Mouse (Mus musculus): Measurements from ENCODE around the gene Nt5c2. TPM values are rescaled to one million over a fixed set of nuclear protein-coding genes. Genes with fewer than 3 reads are reported as not detected.
A peak's percentile ranks its signal among the peaks of the same experiment; 100 is the strongest.

The Nt5c2 gene
- polyA plus RNA-seq, 1 experiment from 2014 or later = 61.0 TPM

DNA sequence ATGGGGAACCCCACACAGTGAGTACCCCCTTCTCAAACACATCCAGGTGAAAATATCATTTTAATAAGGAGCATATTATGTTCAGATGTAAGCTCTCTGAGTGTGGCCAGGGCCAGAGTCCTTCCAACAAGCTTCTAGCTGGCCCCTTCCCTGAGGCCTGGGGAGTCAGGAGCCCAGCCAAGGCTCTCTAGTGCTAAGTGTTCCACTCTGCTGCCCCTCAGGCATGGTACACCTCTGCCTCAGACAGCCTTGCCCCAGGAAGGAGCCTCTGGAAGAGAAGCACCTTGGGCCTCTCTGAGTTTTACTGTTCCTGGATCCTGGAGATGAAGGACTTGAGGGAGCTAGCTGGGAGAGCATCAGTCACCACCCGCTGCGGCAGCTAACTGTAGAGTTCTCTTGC is 135.1 kb downstream of the Nt5c2 start:
- Histone ChIP-seq H3K9ac (no peak overlapping the region), H3K27me3 (no peaks in the 10 kb centered on the region), H3K36me3 (peaks cover 27% of the 10 kb centered on the region), H3K4me2 (no peak overlapping the region), H3K27ac (no peak overlapping the region), H3K9me3 (replicated peaks) (no peaks in the 10 kb centered on the region), H3K4me3 (replicated peaks) (no peak overlapping the region), H3K4me1 (replicated peaks) (peaks cover 3% of the 10 kb centered on the region; the same call in 1 of the 2 replicates)
- WGBS (ENCODE audit: insufficient replicate concordance) = 88% methylated on average over 2 of the region's 2 CpGs
- no peak for DNase-seq
- ATAC-seq (ENCODE audit: low read depth) = no peak

- no peak overlapping the region for H3K27ac ChIP-seq
- H3K4me1 ChIP-seq (replicated peaks) = peaks cover 3% of the 10 kb centered on the region; the same call in 1 of the 2 replicates
- peaks cover 14% of the 10 kb centered on the region for H3K36me3 ChIP-seq
- no peak for DNase-seq
- no peak overlapping the region for H3K4me2 ChIP-seq
- 57% methylated on average over 13 of the region's 13 CpGs for WGBS (ENCODE audit: insufficient replicate concordance)
- no peaks in the 10 kb centered on the region for H3K27me3 ChIP-seq
- H3K4me3 ChIP-seq (replicated peaks) = no peak overlapping the region
- no peak overlapping the region for H3K9ac ChIP-seq
- no peaks in the 10 kb centered on the region for H3K9me3 ChIP-seq (replicated peaks)
- ATAC-seq (ENCODE audit: low read depth) = no peak
Measured at GRCm38 (mm10) chr19:46878346-46878745, 136.6 kb downstream of the Nt5c2 start.

GRCm38 (mm10) chr19:46877886-46878285 is 137.1 kb downstream of the Nt5c2 start:
- ATAC-seq (ENCODE audit: low read depth) (no peak), DNase-seq (no peak)
- Histone ChIP-seq H3K27me3 (no peaks in the 10 kb centered on the region), H3K4me2 (no peak overlapping the region), H3K36me3 (peaks cover 11% of the 10 kb centered on the region), H3K27ac (no peak overlapping the region), H3K4me3 (replicated peaks) (no peak overlapping the region), H3K9me3 (replicated peaks) (no peaks in the 10 kb centered on the region), H3K9ac (no peak overlapping the region), H3K4me1 (replicated peaks) (peaks cover 3% of the 10 kb centered on the region; the same call in 1 of the 2 replicates)
- 81% methylated on average over 13 of the region's 13 CpGs for WGBS (ENCODE audit: insufficient replicate concordance)

DNA sequence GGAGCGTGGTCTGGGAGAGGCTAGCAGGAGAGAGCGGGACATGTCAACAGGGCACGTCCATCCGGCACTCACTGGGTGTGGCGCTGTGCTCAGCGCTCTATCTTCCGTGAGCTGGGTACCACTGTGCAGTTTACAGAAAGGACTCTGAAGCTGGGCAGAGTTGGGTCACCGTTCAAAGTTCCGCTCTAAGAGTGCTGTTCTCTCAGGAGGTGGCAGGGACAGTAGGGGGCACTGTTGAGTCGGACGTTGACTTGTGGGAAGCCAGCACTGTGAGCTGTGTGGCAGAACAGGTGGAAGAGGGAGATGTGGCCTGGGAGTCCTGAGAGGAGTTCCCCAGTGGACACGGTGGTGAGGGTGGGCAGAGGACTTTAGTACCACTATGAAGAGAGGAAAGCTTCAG is 139.2 kb downstream of the Nt5c2 start:
- ATAC-seq (ENCODE audit: low read depth) (peak; percentile 74), DNase-seq (peak; percentile 73)
- H3K9ac ChIP-seq = no peak overlapping the region
- H3K27me3 ChIP-seq = no peaks in the 10 kb centered on the region
- no peaks in the 10 kb centered on the region for H3K9me3 ChIP-seq (replicated peaks)
- peaks cover 3% of the 10 kb centered on the region; the same call in 1 of the 2 replicates for H3K4me1 ChIP-seq (replicated peaks)
- H3K4me2 ChIP-seq = no peak overlapping the region
- H3K36me3 ChIP-seq = no peaks in the 10 kb centered on the region
- H3K27ac ChIP-seq = no peak overlapping the region; the same call in 1 of the 2 replicates
- no peak overlapping the region for H3K4me3 ChIP-seq (replicated peaks)
- 37% methylated on average over 12 of the region's 12 CpGs for WGBS (ENCODE audit: insufficient replicate concordance)

GRCm38 (mm10) chr19:46873924-46874323 is 141.0 kb downstream of the Nt5c2 start:
- no peaks in the 10 kb centered on the region for H3K36me3 ChIP-seq

GRCm38 (mm10) chr19:46871651-46872050 is 143.3 kb downstream of the Nt5c2 start:
- DNase-seq = no peak
- ATAC-seq (ENCODE audit: low read depth) = no peak
- H3K4me3 ChIP-seq (replicated peaks) = no peak overlapping the region
- peaks cover 9% of the 10 kb centered on the region for H3K4me1 ChIP-seq (replicated peaks)
- no peaks in the 10 kb centered on the region for H3K9me3 ChIP-seq (replicated peaks)
- no peaks in the 10 kb centered on the region for H3K27me3 ChIP-seq
- H3K4me2 ChIP-seq = no peak overlapping the region
- no peaks in the 10 kb centered on the region for H3K36me3 ChIP-seq
- 60% methylated on average over 7 of the region's 7 CpGs for WGBS (ENCODE audit: insufficient replicate concordance)
- H3K27ac ChIP-seq = no peak overlapping the region
- H3K9ac ChIP-seq = no peak overlapping the region

More at GRCm38 (mm10) chr19:46873924-46874323, 141.0 kb downstream of the Nt5c2 start:
- H3K27me3 ChIP-seq = no peaks in the 10 kb centered on the region
- WGBS (ENCODE audit: insufficient replicate concordance) = 59% methylated on average over 3 of the region's 3 CpGs
- H3K9me3 ChIP-seq (replicated peaks) = no peaks in the 10 kb centered on the region
- no peak overlapping the region for H3K4me2 ChIP-seq
- peaks cover 9% of the 10 kb centered on the region for H3K4me1 ChIP-seq (replicated peaks)
- DNase-seq = no peak
- H3K27ac ChIP-seq = no peak overlapping the region
- H3K9ac ChIP-seq = no peak overlapping the region
- ATAC-seq (ENCODE audit: low read depth) = no peak
- H3K4me3 ChIP-seq (replicated peaks) = no peak overlapping the region

DNA sequence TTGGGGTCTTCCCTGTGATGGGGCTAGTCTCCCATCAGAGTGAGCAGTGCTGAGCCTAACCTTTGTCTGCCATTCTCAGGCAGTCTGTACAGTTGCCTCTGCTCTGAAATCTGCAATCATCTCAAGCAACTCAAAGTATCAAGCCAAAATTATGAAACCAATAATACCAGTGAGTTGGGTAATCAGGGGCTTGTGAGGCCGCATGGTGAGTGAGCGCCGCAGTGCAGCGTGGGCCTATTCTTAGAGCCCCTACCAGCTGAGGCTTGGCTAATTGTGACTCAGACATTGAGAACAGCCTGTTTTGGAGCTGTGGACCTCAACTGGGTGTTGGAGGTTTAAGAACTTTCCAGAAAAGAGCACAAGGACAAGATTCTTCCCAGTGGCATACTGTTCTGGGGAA is 143.9 kb downstream of the Nt5c2 start:
- DNase-seq (no peak), ATAC-seq (ENCODE audit: low read depth) (no peak)
- Histone ChIP-seq H3K9ac (no peak overlapping the region), H3K27me3 (no peaks in the 10 kb centered on the region), H3K9me3 (replicated peaks) (no peaks in the 10 kb centered on the region), H3K4me1 (replicated peaks) (peaks cover 15% of the 10 kb centered on the region), H3K4me3 (replicated peaks) (no peak overlapping the region), H3K36me3 (no peaks in the 10 kb centered on the region), H3K27ac (no peak overlapping the region), H3K4me2 (no peak overlapping the region)
- 89% methylated on average over 4 of the region's 4 CpGs for WGBS (ENCODE audit: insufficient replicate concordance)

DNA sequence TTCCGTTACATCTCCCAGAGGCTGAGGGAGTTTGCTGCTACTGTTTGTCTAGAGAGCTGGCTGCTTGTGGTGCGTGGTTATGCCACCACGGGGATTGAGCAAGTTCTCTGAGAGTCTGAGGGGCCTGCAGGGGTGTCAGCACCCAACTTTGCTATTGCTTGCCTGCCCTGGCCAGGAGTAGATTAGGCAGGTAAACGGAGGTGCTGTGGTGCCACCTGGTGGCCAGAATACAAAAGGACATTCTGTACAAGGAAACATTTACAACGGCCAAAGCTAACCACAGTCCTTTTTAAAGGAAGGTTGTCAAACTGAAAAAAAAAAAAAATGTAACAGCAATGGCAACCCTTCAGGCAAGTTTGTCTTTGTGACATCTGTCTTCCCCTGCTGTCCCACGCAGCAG is 145.4 kb downstream of the Nt5c2 start:
- 10% methylated on average over 6 of the region's 6 CpGs for WGBS (ENCODE audit: insufficient replicate concordance)
- Histone ChIP-seq H3K9ac (no peak overlapping the region), H3K36me3 (no peaks in the 10 kb centered on the region), H3K9me3 (replicated peaks) (no peaks in the 10 kb centered on the region), H3K4me1 (replicated peaks) (peaks cover 28% of the 10 kb centered on the region), H3K27ac (no peak overlapping the region), H3K4me3 (replicated peaks) (no peak overlapping the region), H3K27me3 (no peaks in the 10 kb centered on the region), H3K4me2 (no peak overlapping the region)
- DNase-seq (peak; percentile 69), ATAC-seq (ENCODE audit: low read depth) (0 out of 2 replicates have a peak, but pooled peaks have one; percentile 52)

GRCm38 (mm10) chr19:46869049-46869448 is 145.9 kb downstream of the Nt5c2 start:
- Histone ChIP-seq H3K27ac (no peak overlapping the region), H3K36me3 (no peaks in the 10 kb centered on the region), H3K4me1 (replicated peaks) (peaks cover 32% of the 10 kb centered on the region), H3K9ac (no peak overlapping the region), H3K9me3 (replicated peaks) (no peaks in the 10 kb centered on the region), H3K4me3 (replicated peaks) (no peak overlapping the region), H3K27me3 (no peaks in the 10 kb centered on the region), H3K4me2 (no peak overlapping the region)
- WGBS (ENCODE audit: insufficient replicate concordance) = 54% methylated on average over 11 of the region's 11 CpGs
- DNase-seq (no peak), ATAC-seq (ENCODE audit: low read depth) (no peak)

- WGBS (ENCODE audit: insufficient replicate concordance) = 12% methylated on average over 4 of the region's 4 CpGs
- H3K27me3 ChIP-seq = no peaks in the 10 kb centered on the region
- peak overlapping the region; percentile 30; the same call in 1 of the 2 replicates for H3K4me2 ChIP-seq
- DNase-seq = peak; percentile 56
- H3K4me3 ChIP-seq (replicated peaks) = no peak overlapping the region
- peaks cover 61% of the 10 kb centered on the region for H3K4me1 ChIP-seq (replicated peaks)
- H3K9ac ChIP-seq = peak overlapping the region; percentile 13; the same call in 1 of the 2 replicates
- no peaks in the 10 kb centered on the region for H3K36me3 ChIP-seq
- H3K27ac ChIP-seq = peak overlapping the region; percentile 80
- ATAC-seq (ENCODE audit: low read depth) = peak; percentile 65
- no peaks in the 10 kb centered on the region for H3K9me3 ChIP-seq (replicated peaks)
Measured at GRCm38 (mm10) chr19:46865381-46865780, 149.6 kb downstream of the Nt5c2 start.

DNA sequence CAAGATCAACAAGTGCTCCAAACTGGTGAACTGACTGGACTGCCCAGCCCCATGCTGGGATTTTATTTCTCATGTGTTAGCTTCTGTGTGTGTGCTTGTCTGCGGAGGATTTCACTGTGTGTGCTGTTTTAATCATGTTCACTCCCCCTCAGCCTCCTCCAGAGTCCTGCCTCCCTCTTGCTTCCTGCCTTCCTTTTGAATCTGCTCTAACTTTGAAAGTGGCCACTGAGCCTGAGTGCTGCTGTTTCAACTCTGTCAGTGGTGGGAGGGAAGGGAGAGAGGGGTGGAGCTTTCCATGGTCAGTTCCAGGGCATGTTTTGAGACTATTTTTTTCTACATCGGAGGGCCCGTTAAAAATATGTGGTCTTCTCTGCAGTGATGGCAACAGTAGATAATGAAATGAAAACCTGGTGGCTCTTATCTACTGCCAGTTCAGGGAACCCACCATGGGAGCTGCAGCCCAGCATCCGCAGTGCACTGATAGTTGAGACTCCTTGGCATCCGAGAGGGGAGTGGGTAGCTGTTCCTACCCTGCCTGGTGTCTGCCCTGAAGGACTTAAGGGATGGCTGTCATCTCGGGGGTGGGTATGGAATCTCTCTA is 150.1 kb downstream of the Nt5c2 start:
- H3K27me3 ChIP-seq = no peaks in the 10 kb centered on the region
- peak overlapping the region; percentile 30; the same call in 1 of the 2 replicates for H3K4me2 ChIP-seq
- no peaks in the 10 kb centered on the region for H3K9me3 ChIP-seq (replicated peaks)
- 17% methylated on average over 6 of the region's 6 CpGs for WGBS (ENCODE audit: insufficient replicate concordance)
- no peaks in the 10 kb centered on the region for H3K36me3 ChIP-seq
- peak overlapping the region; percentile 80 for H3K27ac ChIP-seq
- peak overlapping the region; percentile 49; the same call in 1 of the 2 replicates for H3K9ac ChIP-seq
- DNase-seq (peak; percentile 67), ATAC-seq (ENCODE audit: low read depth) (peak; percentile 41; the same call in 1 of the 2 replicates)
- H3K4me3 ChIP-seq (replicated peaks) = no peak overlapping the region
- H3K4me1 ChIP-seq (replicated peaks) = peaks cover 65% of the 10 kb centered on the region

DNA sequence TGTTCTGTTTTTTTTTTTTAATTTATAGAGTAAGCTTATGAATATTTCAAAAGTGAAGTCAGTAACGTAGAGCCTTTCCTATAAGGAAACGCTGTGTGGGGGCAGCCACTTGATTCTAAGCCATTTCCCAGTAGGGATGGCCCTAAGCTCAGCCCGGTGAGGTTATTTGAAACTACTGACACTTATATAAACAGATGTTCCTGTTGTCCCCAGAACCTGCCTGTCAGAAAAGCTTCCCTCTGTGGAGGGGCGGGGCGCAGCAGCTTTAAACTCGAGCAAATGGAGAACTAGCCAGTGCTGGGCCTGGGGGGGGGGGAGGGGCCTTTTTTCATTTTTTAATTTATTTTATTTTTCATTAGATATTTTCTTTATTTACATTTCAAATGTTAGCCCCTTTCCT is 150.9 kb downstream of the Nt5c2 start:
- H3K27ac ChIP-seq = peak overlapping the region; percentile 50; the same call in 1 of the 2 replicates
- ATAC-seq (ENCODE audit: low read depth) (no peak), DNase-seq (no peak)
- peaks cover 65% of the 10 kb centered on the region for H3K4me1 ChIP-seq (replicated peaks)
- H3K9me3 ChIP-seq (replicated peaks) = no peaks in the 10 kb centered on the region
- no peaks in the 10 kb centered on the region for H3K36me3 ChIP-seq
- no peaks in the 10 kb centered on the region for H3K27me3 ChIP-seq
- peak overlapping the region; percentile 32; the same call in 1 of the 2 replicates for H3K4me2 ChIP-seq
- no peak overlapping the region; the same call in 1 of the 2 replicates for H3K9ac ChIP-seq
- no peak overlapping the region for H3K4me3 ChIP-seq (replicated peaks)
- 24% methylated on average over 6 of the region's 6 CpGs for WGBS (ENCODE audit: insufficient replicate concordance)

All from liver, embryonic 13.5 days (tissue).